Mouse (Mus musculus): Measurements from ENCODE around the gene Bcl3.

DNA sequence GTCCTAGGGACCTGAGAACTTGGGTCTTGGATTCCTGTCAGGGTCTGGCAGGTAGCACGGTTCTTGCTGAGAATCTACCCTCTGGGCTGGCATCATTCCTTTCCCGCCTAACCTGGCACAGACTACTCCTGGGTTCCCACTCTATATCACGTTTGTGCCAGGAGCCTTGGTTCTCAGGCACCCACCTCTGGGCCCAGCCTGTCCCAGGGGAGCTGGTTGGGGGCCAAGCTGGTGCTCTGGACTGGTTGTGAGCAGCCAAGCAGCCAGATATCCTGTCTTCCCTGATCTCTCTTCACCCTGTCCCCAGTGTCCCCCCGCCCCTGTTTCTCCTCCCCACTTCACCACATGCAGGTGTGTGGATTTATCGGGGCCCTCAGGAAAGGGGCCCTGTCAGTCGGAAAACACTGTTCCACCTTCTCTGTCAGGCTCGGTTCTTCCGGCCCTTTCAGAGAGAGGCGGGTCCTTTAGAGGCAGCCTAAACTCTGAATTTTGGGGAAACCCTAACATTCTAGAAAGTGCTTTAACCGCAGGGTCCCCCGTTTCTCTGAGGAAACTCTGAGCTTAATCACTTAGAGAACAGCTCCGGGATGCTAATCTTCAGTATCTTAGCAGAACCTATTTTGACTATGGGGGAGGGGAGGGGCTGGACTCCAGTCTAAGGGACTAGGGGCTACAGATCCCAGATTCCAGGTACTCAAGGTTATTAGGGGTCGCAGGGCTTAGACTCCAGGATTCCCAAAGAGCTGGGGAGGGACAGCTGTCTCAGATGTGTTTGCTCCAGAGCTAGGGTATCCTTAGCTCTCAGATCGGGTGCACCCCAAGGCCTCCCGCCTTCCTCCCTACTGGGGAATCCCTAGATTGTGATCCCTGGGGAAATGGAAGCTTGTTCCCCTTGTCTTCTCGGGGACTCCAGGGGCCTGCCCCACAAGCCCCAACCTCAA is 52.9 kb downstream of the Bcl3 start:
- no peak for TF ChIP-seq EP300 (IDR thresholded peaks at IDR 0.05; ENCODE audit: low read length)
- TF ChIP-seq POLR2A (IDR thresholded peaks at IDR 0.05; ENCODE audit: low read depth, low read length) = no peak
- TF ChIP-seq USF2 (conservative IDR thresholded peaks at IDR 0.05; ENCODE audit: low read depth, low read length) = no peak
- no peak for TF ChIP-seq CHD1 (IDR thresholded peaks at IDR 0.05; ENCODE audit: low read depth, low read length)
- no peak for TF ChIP-seq MEF2A (IDR thresholded peaks at IDR 0.05; ENCODE audit: borderline replicate concordance, low read depth, low read length)
- TF ChIP-seq MAX (IDR thresholded peaks at IDR 0.05; ENCODE audit: low read length) = no peak
- TF ChIP-seq ZNF384 (IDR thresholded peaks at IDR 0.05; ENCODE audit: low read depth, low read length) = no peak
- TF ChIP-seq CTCF (conservative IDR thresholded peaks at IDR 0.05 in 1 of 2, IDR thresholded peaks at IDR 0.05 in 1 of 2; ENCODE audit: low read depth in 2 of 2, low read length in 2 of 2) = no peak
- TF ChIP-seq UBTF (IDR thresholded peaks at IDR 0.05; ENCODE audit: low read depth, low read length) = no peak
- TF ChIP-seq ELF1 (IDR thresholded peaks at IDR 0.05; ENCODE audit: low read depth, low read length) = 0 out of 2 replicates have a peak, but pooled peaks have one; percentile 10
- no peak for TF ChIP-seq MAFK (IDR thresholded peaks at IDR 0.05; ENCODE audit: insufficient replicate concordance, low read length)
- TF ChIP-seq ZC3H11A (IDR thresholded peaks at IDR 0.05; ENCODE audit: low read depth, low read length) = no peak

Measured in CH12.LX (cell line).